Mouse (Mus musculus): Measurements from ENCODE around the gene Wasf3. TPM values are rescaled to one million over a fixed set of nuclear protein-coding genes. Genes with fewer than 3 reads are reported as not detected.

Gene Wasf3
- total and polyA plus RNA-seq, 3 experiments = not detected

- Histone ChIP-seq H3K79me2 (ENCODE audit: control insufficient read depth, insufficient read depth, low read length, poor library complexity) (no peaks in the 10 kb centered on the region), H3K9me3 (replicated peaks; ENCODE audit: insufficient read depth, low read length) (no peaks in the 10 kb centered on the region), H3K9ac (ENCODE audit: control insufficient read depth, low read depth, low read length, poor library complexity, severe bottlenecking) (no peak overlapping the region), H3K4me3 (ENCODE audit: control insufficient read depth in 1 of 2, insufficient read depth in 1 of 2, low read depth in 2 of 2, low read length in 2 of 2) (no peak overlapping the region), H3K27ac (ENCODE audit: control insufficient read depth, low read depth, low read length) (no peak overlapping the region), H3K36me3 (ENCODE audit: control insufficient read depth in 1 of 2, insufficient read depth in 2 of 2, low read length in 2 of 2) (no peaks in the 10 kb centered on the region), H3K27me3 (ENCODE audit: control insufficient read depth in 1 of 2, insufficient read depth in 2 of 2, low read length in 2 of 2) (no peaks in the 10 kb centered on the region), H3K4me1 (ENCODE audit: control insufficient read depth in 1 of 2, insufficient read depth in 2 of 2, low read length in 2 of 2) (no peaks in the 10 kb centered on the region)
- no peak for TF ChIP-seq MAX (IDR thresholded peaks at IDR 0.05; ENCODE audit: low read length)
- peak; percentile 45; the same call in 1 of the 2 replicates for TF ChIP-seq USF1 (IDR thresholded peaks at IDR 0.05; ENCODE audit: low read depth, low read length)
- DNase-seq (ENCODE audit: low read depth, low spot score) = no peak
These were observed 39.7 kb upstream of the Wasf3 start for GRCm38 (mm10) chr5:146344911-146345686.

- Histone ChIP-seq H3K9ac (ENCODE audit: control insufficient read depth, low read depth, low read length, poor library complexity, severe bottlenecking) (no peak overlapping the region), H3K4me1 (ENCODE audit: control insufficient read depth in 1 of 2, insufficient read depth in 2 of 2, low read length in 2 of 2) (no peaks in the 10 kb centered on the region), H3K9me3 (replicated peaks; ENCODE audit: insufficient read depth, low read length) (no peaks in the 10 kb centered on the region), H3K36me3 (ENCODE audit: control insufficient read depth in 1 of 2, insufficient read depth in 2 of 2, low read length in 2 of 2) (no peaks in the 10 kb centered on the region), H3K4me3 (ENCODE audit: control insufficient read depth in 1 of 2, insufficient read depth in 1 of 2, low read depth in 2 of 2, low read length in 2 of 2) (no peak overlapping the region), H3K79me2 (ENCODE audit: control insufficient read depth, insufficient read depth, low read length, poor library complexity) (no peaks in the 10 kb centered on the region), H3K27me3 (ENCODE audit: control insufficient read depth in 1 of 2, insufficient read depth in 2 of 2, low read length in 2 of 2) (no peaks in the 10 kb centered on the region), H3K27ac (ENCODE audit: control insufficient read depth, low read depth, low read length) (no peak overlapping the region)
- peak; percentile 40; the same call in 1 of the 2 replicates for TF ChIP-seq USF1 (IDR thresholded peaks at IDR 0.05; ENCODE audit: low read depth, low read length)
- no peak for TF ChIP-seq EP300 (IDR thresholded peaks at IDR 0.05; ENCODE audit: low read depth in 1 of 2, low read length in 2 of 2)
- DNase-seq (ENCODE audit: low read depth, low spot score) = no peak
These were observed 37.7 kb upstream of the Wasf3 start for GRCm38 (mm10) chr5:146347081-146347480.

DNA sequence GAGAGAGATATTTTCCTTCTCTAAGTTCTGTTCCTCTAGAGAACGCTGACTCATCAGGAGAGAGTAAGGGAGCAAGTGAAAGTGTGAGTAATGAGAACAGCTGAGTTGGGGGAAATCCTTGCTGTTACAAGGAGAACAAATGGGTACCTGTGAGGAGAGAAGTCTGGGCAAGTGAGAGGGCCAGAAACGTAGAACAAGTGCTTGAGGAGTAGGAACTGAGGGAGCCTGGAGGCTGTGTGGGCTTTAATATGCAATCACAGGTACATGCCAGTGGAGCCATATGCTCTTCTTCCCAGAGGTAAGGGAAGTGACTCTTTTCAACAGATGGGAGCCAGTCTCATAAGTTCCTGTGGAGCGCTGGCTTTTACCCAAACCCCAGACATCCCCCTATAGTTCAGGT, 35.6 kb upstream of the Wasf3 start:
- TF ChIP-seq MXI1 (IDR thresholded peaks at IDR 0.05; ENCODE audit: low read depth, low read length) (no peak), MAFK (IDR thresholded peaks at IDR 0.05; ENCODE audit: borderline replicate concordance, low read depth, low read length) (no peak), ETS1 (IDR thresholded peaks at IDR 0.05; ENCODE audit: low read depth, low read length) (no peak), ZC3H11A (IDR thresholded peaks at IDR 0.05; ENCODE audit: low read depth, low read length) (no peak), JUND (IDR thresholded peaks at IDR 0.05; ENCODE audit: low read depth, low read length) (no peak)
- Histone ChIP-seq H3K27ac (ENCODE audit: control insufficient read depth, low read depth, low read length) (no peak overlapping the region), H3K4me1 (ENCODE audit: control insufficient read depth in 1 of 2, insufficient read depth in 2 of 2, low read length in 2 of 2) (no peaks in the 10 kb centered on the region), H3K79me2 (ENCODE audit: control insufficient read depth, insufficient read depth, low read length, poor library complexity) (no peaks in the 10 kb centered on the region), H3K4me3 (ENCODE audit: control insufficient read depth in 1 of 2, insufficient read depth in 1 of 2, low read depth in 2 of 2, low read length in 2 of 2) (no peak overlapping the region), H3K27me3 (ENCODE audit: control insufficient read depth in 1 of 2, insufficient read depth in 2 of 2, low read length in 2 of 2) (no peaks in the 10 kb centered on the region), H3K36me3 (ENCODE audit: control insufficient read depth in 1 of 2, insufficient read depth in 2 of 2, low read length in 2 of 2) (no peaks in the 10 kb centered on the region), H3K9me3 (replicated peaks; ENCODE audit: insufficient read depth, low read length) (no peaks in the 10 kb centered on the region), H3K9ac (ENCODE audit: control insufficient read depth, low read depth, low read length, poor library complexity, severe bottlenecking) (no peak overlapping the region)
- DNase-seq (ENCODE audit: low read depth, low spot score) = no peak
